Mouse (Mus musculus): ENCODE data around the gene Fancl. TPM values are rescaled to one million over a fixed set of nuclear protein-coding genes. Genes with fewer than 3 reads are reported as not detected.

The Fancl gene
- polyA plus RNA-seq (2012; rRNA removed; ENCODE audit: low replicate concordance) = 2.3 and 4.5 TPM in 2 replicates

DNA sequence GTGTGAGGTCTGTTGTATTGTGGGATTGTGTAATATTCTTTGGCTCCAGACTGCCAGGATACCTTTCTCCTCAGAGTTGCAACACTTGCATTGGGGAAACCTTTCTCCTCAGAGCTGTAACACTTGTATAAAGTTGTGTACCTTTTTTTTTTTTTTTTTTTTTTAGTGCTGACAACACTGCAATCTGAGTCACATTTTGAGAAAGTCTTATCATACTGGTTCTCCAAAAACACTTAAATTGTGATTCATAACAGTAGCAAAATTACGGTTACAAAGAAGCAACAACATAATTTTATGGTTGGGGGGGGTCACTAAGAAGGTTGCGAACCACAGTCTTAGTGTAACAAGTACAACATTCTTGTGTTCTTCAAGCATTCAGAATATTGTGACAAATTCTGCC lies at the start of gene Fancl:
Gene Fancl, plus strand, starts transcription at position 165 of the 400 bp plus-strand sequence.

Other genes with a start within 250 kb of the Fancl start
- gene 5730522E02Rik, start 175.4 kb upstream of the Fancl start, polyA plus RNA-seq (2012; rRNA removed; ENCODE audit: low replicate concordance) = 0.33 TPM in 1 of 2 replicates, not detected in the other
- gene Gm6899, start 207.1 kb downstream of the Fancl start, polyA plus RNA-seq (2012; rRNA removed; ENCODE audit: low replicate concordance) = 0.24 TPM in 1 of 2 replicates, not detected in the other
- gene Vrk2, start 207.9 kb downstream of the Fancl start, polyA plus RNA-seq (2012; rRNA removed; ENCODE audit: low replicate concordance) = 2.5 and 2.6 TPM in 2 replicates